Mouse (Mus musculus): ENCODE measurements around the gene Wdr81.

GRCm38 (mm10) chr11:75397452-75397851 is 57.1 kb downstream of the Wdr81 start:
- TF ChIP-seq CTCF (IDR thresholded peaks at IDR 0.05; ENCODE audit: low read depth, low read length) (no peak), POLR2A (IDR thresholded peaks at IDR 0.05; ENCODE audit: insufficient read depth, low read length) (no peak)
